Mouse (Mus musculus) B cell, adult 2 months (primary cell): Measurements from ENCODE around the gene Scn4a.
"Not testable (repeated sequence)": the region's sequence is repeated elsewhere in the genome, so short reads cannot be mapped to it uniquely, and the experiment has no call there.

Experiments used
- DNase-seq, 2 experiments: peaks; one replicate each; pipeline ENCODE4 v3.0.0; 2022

Scn4a gene

GRCm38 (mm10) chr11:106355382-106356128, 2.5 kb upstream of the Scn4a start:
- DNase-seq: no peak

DNA sequence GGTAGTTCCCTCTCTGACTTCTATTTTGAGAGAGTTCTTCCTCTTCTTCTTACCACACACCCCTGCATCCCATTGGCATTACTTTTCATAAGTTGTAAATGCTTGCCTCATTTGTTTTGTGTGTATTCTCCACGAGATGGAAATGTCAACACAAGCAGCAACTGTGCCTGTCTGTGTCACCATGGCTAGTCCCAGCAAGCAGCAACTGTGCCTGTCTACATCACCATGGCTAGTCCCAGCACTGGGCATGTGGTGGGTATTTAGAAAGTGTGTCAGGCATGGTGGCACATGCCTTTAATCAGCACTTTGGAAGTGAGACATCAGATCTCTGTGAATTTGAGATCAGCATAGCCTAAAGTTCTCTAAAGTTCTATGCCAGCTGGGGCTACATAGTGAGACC, 1.1 kb upstream of the Scn4a start:
- no peak for DNase-seq

DNA sequence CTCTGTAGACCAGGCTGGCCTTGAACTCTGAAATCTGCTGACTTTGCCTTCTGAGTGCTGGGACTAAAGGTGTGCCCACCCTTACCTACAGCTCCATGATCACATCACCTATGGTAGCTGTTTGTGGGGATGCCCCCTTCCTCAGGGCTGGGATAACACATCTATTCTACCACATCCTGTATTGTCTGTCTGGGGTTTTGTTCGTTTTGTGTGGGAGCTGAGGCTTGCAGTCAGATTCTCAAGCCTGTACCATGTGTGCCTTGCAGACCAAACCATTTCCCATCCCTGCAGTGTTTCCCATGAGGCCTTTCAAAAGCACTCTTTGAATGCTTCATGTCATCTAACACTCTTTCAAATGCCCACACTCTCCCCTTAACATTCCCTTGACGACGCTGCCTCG, 1.1 kb downstream of the Scn4a start:
- no peak for DNase-seq

GRCm38 (mm10) chr11:106351253-106351652, 1.8 kb downstream of the Scn4a start:
- DNase-seq: no peak

- no peak for DNase-seq
Observed at GRCm38 (mm10) chr11:106350853-106351252, 2.2 kb downstream of the Scn4a start.

DNA sequence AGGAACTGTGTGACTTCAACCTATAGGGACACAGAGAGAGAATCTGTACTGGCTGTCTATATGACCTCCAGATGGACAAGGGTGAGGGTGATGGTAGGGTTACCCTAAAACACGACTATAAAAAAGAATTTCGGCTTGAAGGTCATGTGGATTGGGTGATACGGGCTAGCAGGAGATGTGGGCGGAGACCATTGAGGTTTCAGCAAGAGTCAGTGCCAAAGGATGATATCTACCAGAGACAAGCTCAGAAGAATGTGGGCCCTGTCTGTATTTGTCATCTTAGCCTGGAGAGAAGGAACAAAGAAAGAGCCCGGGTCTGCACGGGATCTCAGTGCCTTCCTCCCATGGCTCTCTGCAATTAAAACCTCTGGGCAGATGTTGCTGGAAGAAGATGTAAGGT, 3.3 kb downstream of the Scn4a start:
- no peak for DNase-seq

- no peak for DNase-seq
Observed at GRCm38 (mm10) chr11:106344910-106345309, 8.2 kb downstream of the Scn4a start.

DNA sequence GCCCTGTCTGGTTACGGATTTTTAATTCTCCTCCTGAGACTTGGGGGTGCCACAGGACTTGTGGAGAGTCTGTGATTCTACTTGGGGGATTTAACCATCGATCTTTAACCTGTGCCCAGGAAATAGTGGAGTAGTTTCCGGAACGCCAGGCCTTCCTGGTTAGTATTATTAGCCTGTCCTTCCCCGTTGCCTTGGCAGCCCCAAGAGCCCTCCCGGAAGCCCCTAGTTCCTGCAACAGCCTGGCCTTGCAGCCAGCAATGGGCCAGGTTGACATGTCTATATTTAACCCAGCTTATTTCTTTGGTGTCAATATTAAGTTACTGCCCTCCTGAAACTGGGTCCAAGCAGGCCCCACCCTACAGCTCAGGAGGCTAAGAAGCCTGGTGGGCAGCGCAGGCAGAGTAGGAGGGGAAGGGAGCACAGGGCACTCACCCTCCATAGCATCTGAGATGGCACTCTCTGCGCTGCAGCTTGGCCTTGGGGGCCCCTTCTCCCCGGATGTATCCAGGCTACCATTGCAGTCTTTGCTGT, 12.0 kb downstream of the Scn4a start:
- DNase-seq: no peak

DNA sequence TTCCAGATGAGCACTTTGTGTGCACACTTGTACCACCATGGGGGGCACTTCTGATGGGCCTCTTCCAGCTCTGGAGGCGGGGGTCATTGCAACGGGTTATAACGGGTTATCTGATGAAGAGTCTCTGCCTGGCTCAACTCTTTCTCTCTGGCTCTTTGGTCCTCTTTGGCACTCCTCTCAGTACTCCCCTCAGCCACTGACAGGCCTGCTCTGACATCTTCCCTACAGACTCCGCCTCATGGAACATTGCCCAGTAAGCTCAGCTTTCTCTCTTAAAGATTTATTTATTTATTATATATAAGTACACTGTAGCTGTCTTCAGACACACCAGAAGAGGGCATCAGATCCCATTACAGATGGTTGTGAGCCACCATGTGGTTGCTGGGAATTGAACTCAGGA, 13.8 kb downstream of the Scn4a start:
- DNase-seq: not testable (repeated sequence)

- no peak for DNase-seq
Observed at GRCm38 (mm10) chr11:106338870-106339269, 14.2 kb downstream of the Scn4a start.

DNA sequence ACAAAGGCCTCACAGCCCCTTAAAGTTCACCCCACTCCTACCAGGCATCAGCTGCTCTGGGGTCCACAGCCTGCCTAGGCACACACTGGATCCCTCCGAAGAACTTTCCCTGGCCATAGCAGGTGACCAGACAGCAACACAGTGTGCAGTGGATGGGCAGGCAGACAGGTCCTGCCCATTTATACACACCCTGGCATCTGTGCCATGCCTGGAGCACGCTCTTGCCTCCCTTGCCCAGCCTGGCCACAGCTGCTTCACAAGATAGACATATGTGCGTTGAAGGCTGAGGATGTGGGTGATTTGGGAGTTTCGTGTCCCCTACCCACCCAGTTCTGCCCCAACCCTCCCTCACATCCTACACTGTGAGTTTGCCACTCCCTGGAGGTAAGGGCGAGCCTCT, 15.1 kb downstream of the Scn4a start:
- DNase-seq: no peak

GRCm38 (mm10) chr11:106334066-106334465, 19.0 kb downstream of the Scn4a start:
- DNase-seq: no peak

DNA sequence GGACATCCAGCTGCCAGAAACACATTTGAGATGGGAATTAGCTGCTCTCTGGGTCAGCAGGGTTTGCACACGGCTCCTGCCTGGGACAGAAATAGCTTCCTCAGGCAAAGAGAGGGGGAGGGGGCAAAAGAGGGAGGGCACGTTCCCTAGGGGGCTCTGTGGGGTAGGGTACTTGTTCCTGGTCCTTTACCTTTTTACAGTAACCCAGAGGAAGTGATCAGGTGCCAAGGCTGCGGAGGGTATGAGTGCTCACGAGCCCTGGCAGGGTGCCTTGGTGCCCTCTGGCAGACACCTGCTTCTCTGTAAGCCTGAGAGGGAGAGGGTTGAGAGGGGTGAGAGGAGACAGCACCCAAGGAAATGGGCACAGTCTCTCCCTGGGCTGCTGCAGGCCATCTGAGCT, 20.6 kb downstream of the Scn4a start:
- no peak for DNase-seq

- peak; percentile 71 to 77 for DNase-seq
Observed at GRCm38 (mm10) chr11:106329682-106330081, 23.4 kb downstream of the Scn4a start.

DNA sequence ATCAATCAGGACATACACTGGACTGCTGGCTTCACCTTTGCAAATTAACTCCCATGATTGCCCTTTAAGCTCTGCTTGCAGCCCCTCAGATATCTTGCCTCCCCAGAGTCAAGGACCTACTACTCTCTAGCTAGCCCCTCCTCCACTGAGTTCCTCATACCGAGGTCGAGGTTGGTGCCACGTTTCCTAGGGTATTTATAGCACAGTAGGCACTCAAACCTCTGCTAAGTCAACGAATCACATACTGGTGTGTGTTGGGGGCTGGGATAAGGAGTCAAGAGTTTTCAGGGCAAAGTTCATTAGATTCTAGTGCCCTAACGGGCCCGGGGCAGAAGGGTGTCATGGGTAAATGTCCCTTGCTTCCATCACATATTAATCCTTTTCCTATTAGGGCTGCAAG, 24.0 kb downstream of the Scn4a start:
- DNase-seq: peak in 1 of 2 experiments; percentile 3

- DNase-seq: no peak
Observed at GRCm38 (mm10) chr11:106328521-106328920, 24.6 kb downstream of the Scn4a start.

DNA sequence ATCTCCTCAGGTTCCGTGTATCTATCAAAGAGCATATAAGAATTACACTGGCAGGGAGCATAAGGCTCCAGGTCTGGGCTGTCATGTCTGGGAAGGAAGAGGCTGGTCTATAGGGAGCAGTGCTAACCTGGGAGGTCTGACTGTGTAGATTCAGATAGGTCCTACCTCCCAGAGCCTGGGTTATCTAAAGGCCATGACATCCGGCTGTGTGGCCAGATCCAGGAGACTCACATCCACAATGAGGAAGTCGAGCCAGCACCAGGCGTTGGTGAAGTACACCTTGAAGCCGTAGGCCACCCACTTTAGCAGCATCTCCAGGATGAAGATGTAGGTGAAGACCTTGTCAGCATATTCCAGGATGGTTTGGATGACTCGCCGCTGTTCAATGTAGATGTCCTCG, 26.6 kb downstream of the Scn4a start:
- DNase-seq: no peak

GRCm38 (mm10) chr11:106325566-106326206, 27.4 kb downstream of the Scn4a start:
- DNase-seq: peak; percentile 89

- DNase-seq: peak; percentile 81 to 83
Observed at GRCm38 (mm10) chr11:106324858-106325257, 28.2 kb downstream of the Scn4a start.

GRCm38 (mm10) chr11:106318406-106319366, 34.4 kb downstream of the Scn4a start:
- no peak for DNase-seq

DNA sequence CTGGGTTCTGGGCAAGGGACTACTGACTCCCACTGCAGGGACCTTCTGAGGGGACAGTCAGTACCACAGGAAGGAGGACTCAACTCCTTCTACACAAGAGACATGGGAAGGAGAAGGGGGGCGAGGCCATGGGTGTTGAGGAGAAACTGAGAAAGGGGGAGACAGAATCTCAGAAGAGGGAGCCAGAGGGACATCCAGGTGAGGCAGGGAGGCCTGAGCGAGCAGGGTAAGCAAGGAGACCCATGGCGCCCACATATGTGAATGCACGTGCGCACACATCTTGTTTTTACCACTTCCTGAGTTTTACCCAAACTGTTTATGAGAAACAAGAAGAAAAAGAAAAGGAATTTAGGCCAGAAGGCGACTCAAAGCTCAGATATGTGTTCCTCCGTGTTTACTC, 35.3 kb downstream of the Scn4a start:
- DNase-seq: no peak

DNA sequence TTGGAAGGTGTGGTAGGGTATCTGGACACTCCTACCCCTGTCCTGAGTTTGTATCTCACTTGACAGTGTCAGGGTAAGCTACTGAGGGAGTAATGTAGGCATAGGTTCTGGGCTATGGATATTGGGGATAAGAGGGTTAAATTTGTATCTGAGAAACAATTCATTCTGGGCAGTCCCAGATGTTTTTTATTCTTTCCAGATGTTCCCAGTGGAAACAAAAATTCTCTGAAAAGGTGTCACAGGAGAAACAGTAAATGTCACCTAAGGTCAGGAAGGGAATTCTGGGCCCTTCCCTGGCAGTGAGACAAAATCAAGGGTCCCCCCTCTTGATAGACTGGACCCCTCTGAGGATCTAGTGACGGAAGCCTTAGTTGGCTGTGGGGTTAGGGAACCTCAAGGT, 36.7 kb downstream of the Scn4a start:
- no peak for DNase-seq

- peak; percentile 87 to 91 for DNase-seq
Observed at GRCm38 (mm10) chr11:106314333-106314812, 38.7 kb downstream of the Scn4a start, which contains the start of gene Cd79b. TSS of gene Cd79b (minus strand) at chr11:106314762.
